Mouse (Mus musculus): ENCODE measurements around the gene Pisd.
"Not testable (repeated sequence)": the region's sequence is repeated elsewhere in the genome, so short reads cannot be mapped to it uniquely, and the experiment has no call there.

The Pisd gene

DNA sequence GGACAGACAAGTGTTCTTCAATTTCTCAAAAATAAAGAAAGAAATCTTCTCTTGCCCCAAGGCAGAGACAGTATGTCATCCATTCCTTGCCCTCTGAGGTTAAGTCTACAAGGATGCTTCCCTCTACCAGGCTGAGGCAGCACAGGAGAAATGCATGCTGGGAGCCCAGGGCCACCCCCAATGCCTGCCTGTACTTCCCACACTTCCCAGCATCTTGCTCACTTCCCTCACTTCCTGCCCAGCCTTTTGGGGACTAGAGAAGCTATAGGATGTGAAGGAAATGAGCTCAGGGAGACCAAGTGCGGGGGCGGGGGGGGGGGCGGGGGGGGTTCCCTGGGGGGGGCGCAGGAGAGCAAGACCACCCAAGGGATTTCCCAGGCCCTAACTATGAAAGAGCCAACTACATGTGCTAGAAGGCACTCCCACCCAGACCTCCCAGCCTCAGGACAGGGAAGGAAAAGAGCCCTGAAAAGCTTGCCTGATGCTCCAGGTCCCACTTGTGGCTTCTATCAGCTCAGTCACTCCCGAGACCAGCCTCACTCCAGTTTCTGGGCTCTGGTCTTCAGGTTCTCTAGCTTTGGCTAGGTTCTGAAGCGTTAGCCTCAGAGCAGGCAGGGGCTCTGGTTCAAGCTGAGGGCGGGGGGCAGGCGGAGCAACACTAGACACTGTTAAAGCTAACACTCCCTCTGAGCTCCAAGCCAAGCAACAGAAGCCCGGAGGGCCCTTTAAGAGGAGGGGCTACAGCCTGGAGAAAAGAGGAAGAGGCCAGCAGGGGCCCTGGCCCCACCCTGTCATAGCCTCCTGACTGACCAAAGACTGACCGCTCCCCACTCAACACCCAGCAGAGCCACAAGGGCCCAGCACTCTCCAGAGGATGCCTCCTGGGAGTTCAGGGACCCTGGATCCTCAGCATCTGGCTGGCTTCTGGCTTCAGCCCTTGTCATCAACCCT lies 39.5 kb downstream of the Pisd start:
- peak; percentile 56 for DNase-seq (ENCODE audit: low read depth, low spot score)

DNA sequence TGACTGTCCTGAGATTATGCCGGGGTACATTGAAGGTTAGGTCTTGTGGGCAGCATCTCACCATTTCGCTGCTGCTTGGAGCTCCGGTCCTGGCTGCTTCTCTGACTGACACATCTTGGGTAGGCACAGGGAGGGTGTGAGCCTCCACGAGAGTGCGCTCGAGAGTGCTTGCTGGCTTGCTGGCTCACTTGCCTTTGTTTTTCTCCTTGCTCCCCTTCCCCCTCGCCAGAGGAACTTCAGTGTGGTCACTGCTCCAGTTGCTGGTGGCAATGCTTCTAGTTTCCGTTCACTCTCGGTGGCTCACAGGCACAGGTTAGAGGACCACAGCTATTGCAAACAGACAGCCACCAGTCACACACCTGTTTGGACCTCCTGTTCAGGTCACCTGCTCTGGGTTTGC lies 43.3 kb downstream of the Pisd start:
- DNase-seq (ENCODE audit: low read depth, low spot score), result no peak

DNA sequence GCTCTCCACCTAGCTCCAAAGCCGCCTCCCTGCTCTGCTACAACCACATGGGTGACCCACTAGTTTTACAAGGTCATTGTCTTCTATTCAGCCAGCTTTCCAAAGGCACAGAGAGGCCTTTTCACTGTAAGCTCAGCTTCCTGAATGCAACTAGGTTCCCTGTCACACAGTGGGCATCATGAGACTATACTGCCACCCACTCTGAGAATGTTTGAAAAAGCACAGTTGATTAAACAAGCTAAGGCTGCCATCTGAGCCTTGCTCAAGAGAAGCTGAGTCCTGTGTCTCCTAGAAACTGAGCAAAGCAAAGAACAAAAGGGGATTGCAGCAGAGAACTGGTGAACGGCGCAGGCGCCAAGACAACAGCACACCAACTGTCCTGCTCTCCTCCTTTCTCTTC lies 44.1 kb downstream of the Pisd start:
- DNase-seq (ENCODE audit: low read depth, low spot score), result not testable (repeated sequence)

DNA sequence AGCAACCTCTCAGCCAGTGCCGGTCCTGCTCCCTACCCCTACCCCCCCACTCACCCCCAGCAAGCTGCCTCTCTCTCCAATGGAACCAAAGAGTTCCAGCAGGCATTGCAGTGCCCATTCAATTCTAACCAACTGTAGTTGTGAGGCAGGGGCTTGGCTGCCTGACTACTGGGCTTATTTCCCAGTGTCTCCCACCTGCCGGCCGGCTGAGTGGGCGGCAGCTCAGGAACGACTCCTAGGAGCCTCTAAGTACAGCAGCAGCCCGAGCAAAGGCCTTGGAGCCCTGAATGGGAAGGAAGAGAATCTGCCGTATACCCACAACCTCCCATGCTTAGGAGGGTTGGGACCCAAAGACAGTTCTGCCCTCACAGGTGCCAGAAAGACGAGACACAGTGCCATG lies 44.6 kb downstream of the Pisd start:
- DNase-seq (ENCODE audit: low read depth, low spot score), result not testable (repeated sequence)

DNA sequence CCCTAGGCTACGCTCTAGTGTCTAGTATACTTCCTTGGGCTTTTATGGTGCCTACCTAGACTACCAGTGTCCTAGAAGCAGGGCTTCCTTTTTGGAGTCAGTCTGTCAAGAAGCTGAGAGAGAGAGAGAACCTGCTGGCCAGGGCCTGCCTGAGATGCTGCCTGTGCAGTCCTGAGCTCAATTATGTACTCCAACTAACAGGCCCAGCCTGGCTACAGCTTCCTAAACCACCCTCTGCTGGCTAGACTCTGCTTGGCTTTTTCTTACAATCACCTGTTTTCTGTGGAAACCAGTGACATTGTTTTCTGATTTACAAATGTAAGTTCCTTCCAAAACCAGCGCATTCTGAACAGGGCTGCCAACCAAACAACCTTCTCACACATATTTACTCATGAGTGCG lies 45.3 kb downstream of the Pisd start:
- DNase-seq (ENCODE audit: low read depth, low spot score), result no peak

DNA sequence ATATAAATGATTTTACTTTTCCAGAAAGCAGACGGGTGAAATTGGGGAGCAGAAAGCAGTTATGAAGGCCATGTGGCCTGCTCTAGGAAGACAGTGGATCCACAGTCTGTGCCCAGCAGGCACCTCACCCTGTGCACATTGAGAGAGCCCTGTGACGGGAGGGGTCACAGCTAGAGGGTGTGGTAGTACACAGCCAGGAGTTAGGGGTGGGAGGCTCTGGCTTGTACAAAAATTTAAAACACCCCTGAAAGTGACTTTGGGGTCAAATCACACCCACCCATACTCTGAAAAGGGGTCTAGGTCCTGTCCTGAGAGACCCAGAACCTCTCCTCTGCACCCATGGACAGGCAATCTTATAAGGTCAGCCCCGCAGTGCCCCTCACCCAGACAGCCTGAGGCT lies 48.7 kb downstream of the Pisd start:
- not testable (repeated sequence) for DNase-seq (ENCODE audit: low read depth, low spot score)

DNA sequence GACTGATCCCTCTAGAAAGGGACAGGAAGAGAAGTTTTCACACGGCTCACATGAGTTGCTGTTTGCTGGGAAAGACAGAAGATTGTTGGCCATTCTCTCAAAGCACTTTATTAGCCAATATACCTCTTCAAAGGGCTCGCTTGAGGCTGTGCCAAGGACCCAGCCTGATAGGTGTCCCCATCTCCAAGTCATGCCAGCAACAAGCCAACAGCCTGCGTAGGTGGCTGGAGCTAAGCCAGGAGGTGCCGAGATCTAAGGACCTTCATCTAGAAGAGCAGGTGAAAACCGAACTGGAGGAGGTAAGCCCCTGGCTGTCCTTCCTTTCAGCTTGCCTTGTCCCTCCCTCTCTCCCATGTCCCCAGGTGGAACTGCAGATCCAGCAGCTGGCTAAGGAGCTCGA lies 49.7 kb downstream of the Pisd start:
- DNase-seq (ENCODE audit: low read depth, low spot score), result no peak

DNA sequence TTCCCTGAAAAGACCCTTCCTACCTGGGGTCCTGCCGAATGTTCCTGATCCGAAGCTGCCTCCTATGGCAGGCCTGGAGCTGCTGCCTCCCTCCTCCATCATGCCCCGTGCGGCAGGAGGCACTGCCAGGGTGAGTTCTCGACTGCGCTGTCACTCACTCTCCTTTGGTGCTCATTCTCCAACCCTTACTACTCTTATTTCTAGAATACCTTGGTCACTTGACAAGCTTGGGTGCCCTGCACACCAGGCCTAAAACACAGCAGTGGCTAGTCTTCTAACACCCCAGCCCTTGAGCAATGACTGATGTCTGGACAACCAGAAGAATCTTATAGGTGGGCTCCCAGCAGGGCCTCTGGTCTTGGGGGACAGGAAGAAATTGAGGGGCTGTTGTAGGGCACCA lies 51.6 kb downstream of the Pisd start:
- not testable (repeated sequence) for DNase-seq (ENCODE audit: low read depth, low spot score)

DNA sequence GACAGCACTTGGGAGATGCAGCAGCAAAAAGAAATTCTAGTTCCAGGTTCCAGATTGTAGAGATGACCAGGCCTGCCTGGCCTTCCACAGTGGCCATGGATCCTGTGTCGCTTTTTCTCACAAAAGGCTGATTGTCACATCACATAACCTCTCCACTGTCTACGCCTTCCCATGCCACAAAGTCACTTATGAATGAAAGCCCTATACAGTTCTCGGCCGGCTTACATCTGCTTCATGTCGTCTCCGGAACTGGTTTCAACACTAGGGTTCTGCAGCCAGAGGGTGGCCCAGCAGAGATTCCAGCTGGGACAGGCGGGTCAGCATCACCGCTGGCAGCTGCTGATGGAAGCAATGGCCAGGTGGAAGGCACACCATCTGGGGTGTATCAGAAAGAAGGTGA lies 56.6 kb downstream of the Pisd start:
- no peak for DNase-seq (ENCODE audit: low read depth, low spot score)

DNA sequence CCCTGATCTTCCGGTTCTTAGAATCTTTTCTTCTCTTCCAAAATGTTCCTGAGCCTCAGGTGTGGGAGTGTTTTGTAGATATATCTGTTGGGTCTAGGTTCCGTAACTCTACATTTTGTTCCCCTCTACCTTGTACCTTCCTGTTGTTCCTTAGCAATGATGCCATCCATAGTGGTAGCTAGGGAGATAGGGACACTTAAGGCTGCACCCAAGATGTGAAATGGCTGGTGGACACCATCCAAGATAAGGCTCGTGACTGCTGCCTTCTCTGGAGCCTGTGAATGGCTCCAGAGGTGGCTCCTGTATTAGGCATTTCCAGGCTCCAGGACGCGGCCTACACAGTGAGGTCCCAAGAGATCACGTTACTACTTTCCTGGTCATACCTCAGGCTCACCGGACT lies 57.1 kb downstream of the Pisd start:
- DNase-seq (ENCODE audit: low read depth, low spot score), result no peak

DNA sequence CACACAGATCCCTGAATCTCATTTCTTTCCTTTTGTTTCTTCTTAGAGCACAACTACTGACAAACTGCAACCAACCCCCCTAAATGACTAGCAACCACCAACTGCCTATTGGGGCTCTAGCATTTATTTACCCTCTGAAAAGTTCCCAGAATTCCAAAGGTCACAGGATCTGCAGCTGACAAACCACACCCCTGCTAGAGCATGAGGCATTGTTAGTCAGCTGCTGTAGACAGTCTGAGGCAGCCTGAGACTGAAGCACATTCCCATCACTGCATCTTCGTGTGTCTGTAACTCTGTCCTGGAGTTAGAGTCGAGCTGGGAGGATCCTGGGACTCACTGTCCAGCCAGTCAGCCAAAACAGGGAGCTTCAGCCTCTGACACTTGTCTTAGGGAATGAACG lies 60.0 kb downstream of the Pisd start:
- not testable (repeated sequence) for DNase-seq (ENCODE audit: low read depth, low spot score)

DNA sequence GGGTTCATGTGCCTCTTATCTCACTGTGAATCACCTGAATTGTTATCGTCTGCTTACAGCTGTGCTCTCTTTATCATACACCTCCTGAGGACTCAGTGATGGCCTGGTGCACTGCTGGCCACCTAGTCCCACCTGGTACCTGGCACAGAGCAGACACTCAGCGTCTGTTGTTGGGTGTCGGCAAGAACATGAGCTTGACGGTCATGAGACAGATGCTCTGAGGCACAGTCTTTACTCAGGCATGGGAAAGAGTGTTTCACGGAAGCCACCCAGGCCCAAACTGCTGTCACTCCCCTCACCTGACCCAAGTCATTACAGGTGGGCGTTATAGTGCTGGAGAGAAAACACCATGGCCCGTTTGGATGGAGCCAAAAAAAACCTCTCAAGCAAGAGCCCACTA lies 61.5 kb downstream of the Pisd start:
- DNase-seq (ENCODE audit: low read depth, low spot score), result no peak

DNA sequence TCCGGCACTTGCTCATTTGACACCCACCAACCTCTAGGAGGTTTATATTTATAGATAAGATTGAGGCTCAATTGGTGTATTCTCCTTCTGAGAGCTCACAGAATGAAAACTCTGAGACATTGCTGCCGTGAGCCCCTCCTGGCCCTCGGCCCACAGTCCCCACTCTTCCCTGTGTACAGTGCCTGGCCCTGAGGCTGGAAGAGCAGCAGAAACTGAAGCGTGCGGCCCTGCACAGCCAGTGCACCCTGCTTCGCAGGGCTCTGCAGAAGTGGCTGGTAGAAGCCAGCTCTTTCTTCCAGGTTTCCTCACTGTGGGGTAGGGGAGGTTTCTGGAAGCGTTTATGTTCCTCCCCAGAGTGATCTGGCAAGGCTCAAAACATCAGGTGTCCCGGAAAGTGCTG lies 62.7 kb downstream of the Pisd start:
- not testable (repeated sequence) for DNase-seq (ENCODE audit: low read depth, low spot score)

DNA sequence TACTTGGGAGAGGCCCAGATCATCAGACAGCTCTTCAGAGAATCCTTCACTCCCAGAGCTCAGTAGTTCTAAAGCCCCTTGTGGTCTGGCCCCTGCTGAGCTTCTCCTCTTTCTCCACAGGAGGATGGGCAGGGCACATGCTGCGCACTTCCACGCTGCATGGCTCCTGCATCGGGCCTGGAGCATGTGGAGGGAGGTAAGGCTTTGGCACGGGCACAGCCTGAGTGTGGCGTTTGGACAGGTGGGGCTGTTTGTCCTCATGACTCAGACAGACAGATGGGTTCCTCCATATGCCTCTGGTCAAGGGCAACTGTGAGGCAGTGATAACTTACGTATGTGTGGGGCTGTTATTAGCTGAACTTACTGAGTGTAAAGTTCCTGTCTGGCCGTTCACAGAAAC lies 63.2 kb downstream of the Pisd start:
- no peak for DNase-seq (ENCODE audit: low read depth, low spot score)

DNA sequence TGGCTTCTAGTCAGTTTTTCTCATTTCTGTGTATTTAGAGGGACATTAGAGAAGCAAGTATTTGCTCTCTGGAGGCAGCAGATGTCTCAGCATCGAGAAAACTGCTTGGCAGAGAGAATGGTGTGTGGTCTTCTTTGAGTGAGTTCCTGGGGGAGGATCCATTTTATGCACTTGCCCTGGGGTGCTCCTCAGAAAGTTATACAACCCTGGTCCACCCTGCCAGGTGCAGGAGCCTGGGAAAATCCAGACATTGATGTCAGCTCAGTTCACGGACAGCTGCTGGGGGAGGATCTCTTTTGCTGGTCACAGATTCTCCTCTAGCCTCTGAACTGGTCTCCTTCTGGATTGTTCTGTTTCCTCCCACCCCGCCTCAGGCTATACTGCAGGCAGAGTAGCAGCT lies 64.1 kb downstream of the Pisd start:
- DNase-seq (ENCODE audit: low read depth, low spot score), result no peak

DNA sequence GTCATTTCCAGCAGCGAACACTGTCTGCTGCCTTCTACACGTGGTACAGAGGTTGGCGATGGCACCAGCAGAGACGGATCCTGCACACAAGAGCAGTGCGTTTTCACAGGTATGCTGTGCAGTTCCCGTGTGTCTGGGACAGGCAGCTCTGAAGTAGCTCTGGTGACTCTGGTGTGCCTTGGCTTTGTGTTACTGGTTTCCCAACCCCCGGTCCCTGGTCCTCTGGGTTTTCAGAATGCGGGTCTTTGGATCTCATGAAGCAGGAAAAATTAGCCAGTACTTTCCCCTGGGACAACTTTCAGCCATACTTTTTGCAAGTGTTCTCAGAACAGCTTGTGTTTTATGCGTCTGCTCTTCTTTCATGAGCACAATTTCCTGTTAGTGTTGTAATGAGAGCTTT lies 65.0 kb downstream of the Pisd start:
- DNase-seq (ENCODE audit: low read depth, low spot score), result no peak

DNA sequence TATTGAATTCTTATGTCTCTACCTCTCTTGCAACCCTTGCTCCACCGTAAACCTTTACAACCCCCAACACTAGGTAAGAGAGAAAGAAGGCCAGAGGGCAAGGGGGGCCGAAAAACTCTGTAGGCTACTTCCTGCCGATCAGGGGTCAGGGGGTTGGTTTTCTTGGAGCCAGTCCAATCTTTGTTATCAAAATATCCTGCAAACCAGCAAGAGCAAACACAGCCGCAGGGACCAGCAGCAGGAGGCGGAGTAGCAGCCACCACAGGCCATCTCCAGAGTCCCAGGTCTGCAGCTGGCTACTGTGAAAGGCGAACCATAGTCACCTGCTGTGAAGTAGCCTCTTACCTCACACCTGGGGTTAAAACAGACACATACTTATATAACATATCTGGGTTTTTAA lies 66.5 kb downstream of the Pisd start:
- no peak for DNase-seq (ENCODE audit: low read depth, low spot score)

DNA sequence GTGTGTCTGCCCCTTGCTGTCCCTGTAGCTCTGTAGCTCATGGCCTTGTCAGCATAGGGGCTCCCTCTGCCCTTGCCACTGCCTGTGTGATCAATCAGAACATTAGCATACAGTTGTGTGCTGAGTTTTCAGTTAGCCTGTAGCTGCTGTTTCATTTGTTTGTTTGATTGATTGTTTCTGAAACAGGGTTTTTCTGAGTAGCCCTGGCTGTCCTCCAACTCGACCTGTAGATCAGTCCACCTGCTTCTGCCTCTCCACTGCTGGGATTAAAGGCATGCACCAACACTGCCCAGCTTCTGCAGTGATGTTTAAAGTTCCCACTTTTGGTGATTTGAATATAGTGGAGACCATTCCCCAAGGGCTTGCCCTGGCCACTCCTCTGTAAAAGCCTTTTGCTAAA lies 67.7 kb downstream of the Pisd start:
- DNase-seq (ENCODE audit: low read depth, low spot score), result no peak

DNA sequence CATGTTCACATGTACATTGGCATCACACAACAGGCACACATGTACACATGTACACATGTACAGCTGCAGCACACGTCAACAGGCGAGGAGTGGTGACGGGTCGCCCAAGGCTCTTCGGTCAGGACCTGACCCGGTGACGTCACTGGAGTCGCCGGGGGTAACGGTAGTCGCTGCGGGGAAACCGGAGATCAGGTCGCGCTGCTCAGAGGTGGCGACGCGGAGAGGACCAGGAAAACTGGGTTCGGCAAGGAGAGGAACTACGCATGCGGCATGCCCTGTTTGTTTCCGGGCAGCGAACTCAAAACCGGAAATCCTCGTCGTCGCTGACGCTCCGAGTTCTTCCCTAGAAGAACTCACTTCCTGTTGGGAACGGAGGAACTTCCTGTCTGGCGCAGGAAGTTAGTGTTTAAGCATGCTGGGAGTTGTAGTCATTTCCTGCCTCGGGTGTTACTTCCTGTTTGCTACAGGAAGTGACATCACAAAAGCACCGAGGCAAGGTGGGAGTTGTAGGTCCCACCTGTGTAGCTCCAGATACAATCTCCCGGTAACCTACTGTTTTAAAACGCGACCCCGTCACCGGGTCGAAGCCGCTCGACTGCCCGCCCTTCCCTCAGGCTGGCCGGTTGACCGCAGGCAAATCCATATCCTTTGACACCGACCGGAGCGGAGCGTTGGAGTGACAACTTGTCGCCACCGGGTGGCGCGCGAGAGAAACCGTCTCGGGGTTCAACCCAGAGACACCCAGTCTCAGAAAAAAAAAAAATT lies 71.6 kb downstream of the Pisd start:
- peak; percentile 98 for DNase-seq (ENCODE audit: low read depth, low spot score)

DNA sequence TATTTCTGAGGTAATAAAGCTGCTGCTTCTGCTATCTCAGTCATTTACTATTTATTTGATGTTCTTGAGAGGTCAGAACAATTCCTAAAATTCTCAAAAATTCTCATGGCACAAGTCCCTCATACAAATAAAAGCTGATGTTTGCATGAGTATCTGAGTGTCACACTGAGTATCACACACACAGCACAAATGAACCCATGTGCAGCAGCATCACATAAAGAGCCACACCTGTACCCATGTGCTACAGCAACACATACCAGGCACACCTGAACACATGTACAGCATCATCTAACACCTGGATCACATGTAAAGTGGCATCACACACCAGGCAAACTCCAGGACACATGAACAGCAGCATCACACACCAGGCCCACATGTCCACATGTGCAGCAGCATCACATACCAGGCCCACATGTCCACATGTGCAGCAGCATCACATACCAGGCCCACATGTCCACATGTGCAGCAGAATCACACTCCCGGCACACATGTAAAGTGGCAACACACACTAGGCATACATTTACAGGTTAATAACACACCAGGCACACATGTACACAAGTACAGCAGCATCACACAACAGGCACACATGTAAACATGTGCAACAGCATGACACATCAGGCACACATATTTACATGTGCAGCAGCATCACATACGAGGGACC lies 72.3 kb downstream of the Pisd start:
- DNase-seq (ENCODE audit: low read depth, low spot score), result peak; percentile 91

DNA sequence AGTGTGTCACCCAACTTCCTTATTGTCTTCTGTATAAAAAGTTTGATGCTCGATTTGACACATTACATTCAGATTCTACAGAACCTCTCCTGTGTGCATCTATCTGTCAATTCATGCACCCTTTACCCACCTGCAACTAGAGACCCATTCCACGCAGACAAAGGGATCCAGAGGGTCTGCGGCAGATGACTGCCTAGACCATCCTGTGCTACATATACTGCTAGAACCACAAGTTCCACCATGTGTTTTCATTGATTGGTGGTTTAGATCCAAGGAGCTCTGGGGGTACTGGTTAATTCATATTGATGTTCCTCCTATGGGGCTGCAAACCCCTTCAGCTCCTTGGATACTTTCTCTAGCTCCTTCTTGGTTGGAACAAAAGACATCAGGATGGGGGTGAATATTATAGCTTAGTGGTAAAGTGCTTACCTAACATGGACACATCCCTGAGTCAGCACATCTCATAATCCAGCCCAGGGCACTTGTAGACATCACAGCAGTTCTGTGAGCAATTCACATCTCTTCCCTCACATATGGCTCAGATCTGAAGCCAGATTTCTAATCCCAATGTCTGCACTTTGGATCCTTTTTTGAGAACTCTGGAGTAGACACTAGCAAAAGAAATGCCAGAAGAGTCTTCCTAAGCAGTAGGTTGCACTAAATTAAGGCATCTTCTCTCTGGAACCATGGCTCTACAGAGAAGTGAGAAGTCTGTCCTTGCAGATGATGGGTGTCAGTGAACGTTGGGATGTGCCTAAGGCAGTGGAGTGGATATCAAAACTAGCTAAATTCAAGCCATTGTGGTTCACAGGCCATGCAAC lies 73.0 kb downstream of the Pisd start:
- DNase-seq (ENCODE audit: low read depth, low spot score), result peak; percentile 89
